Mouse (Mus musculus) neural tube, embryonic 11.5 days (tissue): Measurements from ENCODE around the gene Crkl. TPM values are rescaled to one million over a fixed set of nuclear protein-coding genes. Genes with fewer than 3 reads are reported as not detected.

Experiments
- ATAC-seq: fragments of 200-750 bp; cut with Nextera tagmentation; 2 replicates; pipeline ENCODE4 v1.8.0; 2017; ENCODE audit warnings: moderate number of reproducible peaks, mild to moderate bottlenecking, moderate TSS enrichment, moderate library complexity; ENCODE audit not compliant: insufficient read depth, low FRiP score, low TSS enrichment
- DNase-seq: peaks from one replicate; pipeline ENCODE4 v3.0.0-alpha.2; 2015; ENCODE audit warnings: low spot score
- H3K27ac ChIP-seq: fragments of 300-500 bp; sonication (generic); 2 replicates; pipeline ENCODE4 v1.5.1; 2014; ENCODE audit warnings: low read depth, mild to moderate bottlenecking, low read length
- H3K27me3 ChIP-seq: fragments of 300-500 bp; sonication (generic); 2 replicates; pipeline ENCODE4 v1.6.1; 2014; ENCODE audit warnings: mild to moderate bottlenecking, low read length, mixed read lengths; ENCODE audit not compliant: control insufficient read depth, insufficient read depth
- H3K36me3 ChIP-seq: fragments of 300-500 bp; sonication (generic); 2 replicates; pipeline ENCODE4 v1.6.1; 2014; ENCODE audit warnings: mild to moderate bottlenecking, low read length, moderate library complexity, mixed read lengths; ENCODE audit not compliant: control insufficient read depth, insufficient read depth
- H3K4me1 ChIP-seq: fragments of 300-500 bp; sonication (generic); 2 replicates; pipeline ENCODE4 v1.6.1; 2014; ENCODE audit warnings: low read length, mixed read lengths; ENCODE audit not compliant: control insufficient read depth, insufficient read depth
- H3K4me2 ChIP-seq: fragments of 300-500 bp; sonication (generic); 2 replicates; pipeline ENCODE4 v1.6.1; 2014; ENCODE audit warnings: low read depth, mild to moderate bottlenecking, moderate library complexity
- H3K4me3 ChIP-seq: fragments of 300-500 bp; sonication (generic); 2 replicates; pipeline ENCODE4 v1.5.1; 2014; ENCODE audit warnings: low read depth, low read length
- H3K9ac ChIP-seq: fragments of 300-500 bp; sonication (generic); 2 replicates; pipeline ENCODE4 v1.6.1; 2014; ENCODE audit warnings: mild to moderate bottlenecking, low read length
- H3K9me3 ChIP-seq: fragments of 300-500 bp; sonication (generic); 2 replicates; pipeline ENCODE4 v1.6.1; 2016; ENCODE audit warnings: low read length; ENCODE audit not compliant: control insufficient read depth
- WGBS: fragments of 180-500 bp; shearing (Covaris S2); extraction: QIAGEN DNeasy Blood & Tissue Kit; methylation state at CpG from one replicate; pipeline ENCODE4 v1.1.7; 2014; 5-methylcytosine and 5-hydroxymethylcytosine counted together
- polyA plus RNA-seq: library from polyadenylated mRNA; unstranded; fragments of >200 nt; fragmentation: Nextera tagmentation; extraction: Ambion mirVana; gene quantifications from 2 replicates; pipeline ENCODE4 v1.2.1, GENCODE M21; 2014

Crkl gene
- polyA plus RNA-seq, 1 experiment from 2014 or later, result 86.5 TPM

GRCm38 (mm10) chr16:17510143-17510542 lies 58.4 kb downstream of the Crkl start:
- peak overlapping the region; percentile 56 for H3K4me2 ChIP-seq
- DNase-seq (no peak), ATAC-seq (no peak)
- H3K4me1 ChIP-seq, result peaks cover 6% of the 10 kb centered on the region; the same call in 1 of the 2 replicates
- WGBS, result 95% methylated on average over 2 of the region's 2 CpGs
- H3K9me3 ChIP-seq, result no peaks in the 10 kb centered on the region
- no peak overlapping the region for H3K9ac ChIP-seq
- peak overlapping the region; percentile 72; the same call in 1 of the 2 replicates for H3K4me3 ChIP-seq
- H3K27ac ChIP-seq, result no peak overlapping the region
- H3K36me3 ChIP-seq, result peaks cover 6% of the 10 kb centered on the region
- no peaks in the 10 kb centered on the region for H3K27me3 ChIP-seq

GRCm38 (mm10) chr16:17510686-17511085 lies 58.9 kb downstream of the Crkl start:
- Histone ChIP-seq H3K27me3 (no peaks in the 10 kb centered on the region), H3K27ac (no peak overlapping the region), H3K9me3 (no peaks in the 10 kb centered on the region), H3K4me3 (no peak overlapping the region), H3K4me2 (no peak overlapping the region), H3K36me3 (peaks cover 6% of the 10 kb centered on the region), H3K4me1 (peaks cover 6% of the 10 kb centered on the region; the same call in 1 of the 2 replicates), H3K9ac (no peak overlapping the region)
- DNase-seq (no peak), ATAC-seq (no peak)
- 90% methylated on average over 2 of the region's 2 CpGs for WGBS

- H3K4me1 ChIP-seq, result peaks cover 6% of the 10 kb centered on the region; the same call in 1 of the 2 replicates
- 95% methylated on average over 4 of the region's 4 CpGs for WGBS
- peaks cover 11% of the 10 kb centered on the region for H3K36me3 ChIP-seq
Measured at GRCm38 (mm10) chr16:17511431-17511830, 59.6 kb downstream of the Crkl start.

GRCm38 (mm10) chr16:17518910-17519309 lies 67.1 kb downstream of the Crkl start:
- H3K4me2 ChIP-seq, result no peak overlapping the region
- no peaks in the 10 kb centered on the region for H3K9me3 ChIP-seq
- H3K4me1 ChIP-seq, result no peaks in the 10 kb centered on the region
- no peaks in the 10 kb centered on the region for H3K27me3 ChIP-seq
- H3K36me3 ChIP-seq, result peaks cover 33% of the 10 kb centered on the region
- 96% methylated on average over 2 of the region's 2 CpGs for WGBS
- no peak overlapping the region for H3K27ac ChIP-seq
- H3K9ac ChIP-seq, result no peak overlapping the region
- DNase-seq (no peak), ATAC-seq (no peak)
- no peak overlapping the region for H3K4me3 ChIP-seq

More at GRCm38 (mm10) chr16:17511431-17511830, 59.6 kb downstream of the Crkl start:
- H3K27ac ChIP-seq, result no peak overlapping the region
- ATAC-seq (no peak), DNase-seq (no peak)
- no peaks in the 10 kb centered on the region for H3K9me3 ChIP-seq
- no peak overlapping the region for H3K9ac ChIP-seq
- H3K4me2 ChIP-seq, result no peak overlapping the region
- no peaks in the 10 kb centered on the region for H3K27me3 ChIP-seq
- no peak overlapping the region for H3K4me3 ChIP-seq

- no peaks in the 10 kb centered on the region for H3K9me3 ChIP-seq
- no peak overlapping the region for H3K27ac ChIP-seq
- H3K4me1 ChIP-seq, result no peaks in the 10 kb centered on the region
- DNase-seq, result no peak
- H3K9ac ChIP-seq, result no peak overlapping the region
- H3K4me2 ChIP-seq, result no peak overlapping the region
- whole genome bisulfite sequencing, result 94% methylated on average over 11 of the region's 11 CpGs
- H3K27me3 ChIP-seq, result no peaks in the 10 kb centered on the region
- no peak for ATAC-seq
- H3K4me3 ChIP-seq, result no peak overlapping the region
- H3K36me3 ChIP-seq, result peaks cover 49% of the 10 kb centered on the region
Measured at GRCm38 (mm10) chr16:17524156-17524555, 72.4 kb downstream of the Crkl start.

GRCm38 (mm10) chr16:17525524-17525923 lies 73.7 kb downstream of the Crkl start:
- no peak overlapping the region for H3K27ac ChIP-seq
- H3K4me3 ChIP-seq, result no peak overlapping the region
- H3K9me3 ChIP-seq, result no peaks in the 10 kb centered on the region
- H3K36me3 ChIP-seq, result peaks cover 42% of the 10 kb centered on the region
- H3K4me1 ChIP-seq, result no peaks in the 10 kb centered on the region
- no peaks in the 10 kb centered on the region for H3K27me3 ChIP-seq
- ATAC-seq (no peak), DNase-seq (no peak)
- no peak overlapping the region for H3K9ac ChIP-seq
- 86% methylated on average over 3 of the region's 3 CpGs for WGBS
- no peak overlapping the region for H3K4me2 ChIP-seq

GRCm38 (mm10) chr16:17526223-17526622 lies 74.4 kb downstream of the Crkl start:
- H3K4me2 ChIP-seq, result no peak overlapping the region
- H3K36me3 ChIP-seq, result peaks cover 39% of the 10 kb centered on the region
- no peak overlapping the region for H3K27ac ChIP-seq
- no peak for ATAC-seq
- no peaks in the 10 kb centered on the region for H3K27me3 ChIP-seq
- H3K9me3 ChIP-seq, result no peaks in the 10 kb centered on the region
- H3K4me3 ChIP-seq, result no peak overlapping the region
- no peak for DNase-seq
- no peak overlapping the region for H3K9ac ChIP-seq
- 95% methylated on average over 6 of the region's 6 CpGs for WGBS
- H3K4me1 ChIP-seq, result no peaks in the 10 kb centered on the region

- peaks cover 28% of the 10 kb centered on the region for H3K36me3 ChIP-seq
- H3K4me3 ChIP-seq, result no peak overlapping the region
- H3K9me3 ChIP-seq, result no peaks in the 10 kb centered on the region
- no peak overlapping the region for H3K9ac ChIP-seq
- ATAC-seq (no peak), DNase-seq (no peak)
- H3K4me1 ChIP-seq, result peaks cover 6% of the 10 kb centered on the region; the same call in 1 of the 2 replicates
- no peak overlapping the region for H3K27ac ChIP-seq
- no peaks in the 10 kb centered on the region for H3K27me3 ChIP-seq
- H3K4me2 ChIP-seq, result no peak overlapping the region
Measured at GRCm38 (mm10) chr16:17527606-17528005, 75.8 kb downstream of the Crkl start.

GRCm38 (mm10) chr16:17528276-17528675 lies 76.5 kb downstream of the Crkl start:
- H3K9ac ChIP-seq, result no peak overlapping the region
- no peak for DNase-seq
- H3K4me2 ChIP-seq, result no peak overlapping the region
- no peak for ATAC-seq
- no peak overlapping the region for H3K4me3 ChIP-seq
- H3K9me3 ChIP-seq, result no peaks in the 10 kb centered on the region
- no peaks in the 10 kb centered on the region for H3K27me3 ChIP-seq
- H3K4me1 ChIP-seq, result peaks cover 6% of the 10 kb centered on the region; the same call in 1 of the 2 replicates
- no peak overlapping the region for H3K27ac ChIP-seq
- peaks cover 25% of the 10 kb centered on the region for H3K36me3 ChIP-seq
- 87% methylated on average over 13 of the region's 13 CpGs for WGBS
